Mouse (Mus musculus): Measurements from ENCODE around the gene Rfx8.

DNA sequence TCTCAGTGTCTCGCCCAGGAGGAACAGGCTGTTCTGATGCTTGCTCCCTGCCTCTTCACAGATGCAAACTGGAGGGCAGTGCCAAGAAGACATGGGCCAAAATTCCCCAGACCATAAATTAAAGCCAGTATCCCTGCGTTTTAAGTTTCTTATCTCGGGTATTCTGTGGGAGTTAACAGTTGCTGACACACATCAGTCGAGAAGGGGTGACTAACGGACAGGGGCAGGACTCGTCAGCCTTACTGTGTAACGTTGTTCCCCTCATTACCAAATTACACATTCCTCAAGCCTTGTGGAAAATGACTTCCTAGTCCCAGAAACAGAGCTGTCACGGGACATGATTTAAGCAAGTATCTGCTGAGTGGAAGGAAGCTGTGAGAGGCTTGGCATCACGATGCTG lies 33.5 kb downstream of the Rfx8 start:
- TF ChIP-seq CTCF (conservative IDR thresholded peaks at IDR 0.05; ENCODE audit: insufficient read depth, insufficient read length, low read depth, low read length) (no peak), POLR2A (IDR thresholded peaks at IDR 0.05; ENCODE audit: low read depth, low read length) (no peak)
